Mouse (Mus musculus) neural tube, embryonic 11.5 days (tissue): ENCODE measurements around the gene St6gal1. TPM values are rescaled to one million over a fixed set of nuclear protein-coding genes. Genes with fewer than 3 reads are reported as not detected.

ENCODE experiments used
- ATAC-seq: fragments of 200-750 bp; cut with Nextera tagmentation; 2 replicates; pipeline ENCODE4 v1.8.0; 2017; ENCODE audit warnings: moderate number of reproducible peaks, mild to moderate bottlenecking, moderate TSS enrichment, moderate library complexity; ENCODE audit not compliant: insufficient read depth, low FRiP score, low TSS enrichment
- DNase-seq: peaks from one replicate; pipeline ENCODE4 v3.0.0-alpha.2; 2015; ENCODE audit warnings: low spot score
- H3K27ac ChIP-seq: fragments of 300-500 bp; sonication (generic); 2 replicates; pipeline ENCODE4 v1.5.1; 2014; ENCODE audit warnings: low read depth, mild to moderate bottlenecking, low read length
- H3K27me3 ChIP-seq: fragments of 300-500 bp; sonication (generic); 2 replicates; pipeline ENCODE4 v1.6.1; 2014; ENCODE audit warnings: mild to moderate bottlenecking, low read length, mixed read lengths; ENCODE audit not compliant: control insufficient read depth, insufficient read depth
- H3K36me3 ChIP-seq: fragments of 300-500 bp; sonication (generic); 2 replicates; pipeline ENCODE4 v1.6.1; 2014; ENCODE audit warnings: mild to moderate bottlenecking, low read length, moderate library complexity, mixed read lengths; ENCODE audit not compliant: control insufficient read depth, insufficient read depth
- H3K4me1 ChIP-seq: fragments of 300-500 bp; sonication (generic); 2 replicates; pipeline ENCODE4 v1.6.1; 2014; ENCODE audit warnings: low read length, mixed read lengths; ENCODE audit not compliant: control insufficient read depth, insufficient read depth
- H3K4me2 ChIP-seq: fragments of 300-500 bp; sonication (generic); 2 replicates; pipeline ENCODE4 v1.6.1; 2014; ENCODE audit warnings: low read depth, mild to moderate bottlenecking, moderate library complexity
- H3K4me3 ChIP-seq: fragments of 300-500 bp; sonication (generic); 2 replicates; pipeline ENCODE4 v1.5.1; 2014; ENCODE audit warnings: low read depth, low read length
- H3K9ac ChIP-seq: fragments of 300-500 bp; sonication (generic); 2 replicates; pipeline ENCODE4 v1.6.1; 2014; ENCODE audit warnings: mild to moderate bottlenecking, low read length
- H3K9me3 ChIP-seq: fragments of 300-500 bp; sonication (generic); 2 replicates; pipeline ENCODE4 v1.6.1; 2016; ENCODE audit warnings: low read length; ENCODE audit not compliant: control insufficient read depth
- WGBS: fragments of 180-500 bp; shearing (Covaris S2); extraction: QIAGEN DNeasy Blood & Tissue Kit; methylation state at CpG from one replicate; pipeline ENCODE4 v1.1.7; 2014; 5-methylcytosine and 5-hydroxymethylcytosine counted together
- polyA plus RNA-seq: library from polyadenylated mRNA; unstranded; fragments of >200 nt; fragmentation: Nextera tagmentation; extraction: Ambion mirVana; gene quantifications from 2 replicates; pipeline ENCODE4 v1.2.1, GENCODE M21; 2014

The St6gal1 gene
- polyA plus RNA-seq, 1 experiment from 2014 or later = 39.7 TPM

GRCm38 (mm10) chr16:23239583-23239982, 15.0 kb downstream of the St6gal1 start:
- ATAC-seq (no peak), DNase-seq (no peak)
- Histone ChIP-seq H3K27ac (no peak overlapping the region), H3K27me3 (no peaks in the 10 kb centered on the region), H3K9me3 (no peaks in the 10 kb centered on the region), H3K9ac (no peak overlapping the region), H3K4me1 (peaks cover 9% of the 10 kb centered on the region; the same call in 1 of the 2 replicates), H3K4me3 (no peak overlapping the region), H3K36me3 (no peaks in the 10 kb centered on the region; the same call in 1 of the 2 replicates), H3K4me2 (no peak overlapping the region)
- WGBS = 81% methylated on average over 6 of the region's 6 CpGs

- Histone ChIP-seq H3K4me3 (no peak overlapping the region), H3K27ac (no peak overlapping the region), H3K4me2 (no peak overlapping the region), H3K4me1 (peaks cover 9% of the 10 kb centered on the region; the same call in 1 of the 2 replicates), H3K27me3 (no peaks in the 10 kb centered on the region), H3K9me3 (no peaks in the 10 kb centered on the region), H3K36me3 (no peaks in the 10 kb centered on the region; the same call in 1 of the 2 replicates), H3K9ac (no peak overlapping the region)
- WGBS = 56% methylated on average over 13 of the region's 13 CpGs
- peak; percentile 38; the same call in 1 of the 2 replicates for ATAC-seq
- DNase-seq = peak; percentile 63
These were observed 15.8 kb downstream of the St6gal1 start for GRCm38 (mm10) chr16:23240049-23240949.

GRCm38 (mm10) chr16:23240950-23241259, 16.4 kb downstream of the St6gal1 start:
- Histone ChIP-seq H3K4me3 (no peak overlapping the region), H3K27me3 (no peaks in the 10 kb centered on the region), H3K27ac (no peak overlapping the region), H3K9me3 (no peaks in the 10 kb centered on the region), H3K36me3 (no peaks in the 10 kb centered on the region; the same call in 1 of the 2 replicates), H3K4me2 (no peak overlapping the region), H3K9ac (no peak overlapping the region), H3K4me1 (peaks cover 9% of the 10 kb centered on the region; the same call in 1 of the 2 replicates)
- ATAC-seq = no peak
- WGBS = 57% methylated on average over 5 of the region's 5 CpGs
- DNase-seq = no peak

- Histone ChIP-seq H3K9ac (no peak overlapping the region), H3K27ac (no peak overlapping the region), H3K4me3 (no peak overlapping the region), H3K27me3 (no peaks in the 10 kb centered on the region), H3K4me1 (peaks cover 9% of the 10 kb centered on the region; the same call in 1 of the 2 replicates), H3K9me3 (no peaks in the 10 kb centered on the region), H3K4me2 (no peak overlapping the region), H3K36me3 (no peaks in the 10 kb centered on the region; the same call in 1 of the 2 replicates)
- WGBS = 78% methylated on average over 5 of the region's 5 CpGs
- ATAC-seq = no peak
- DNase-seq = no peak
These were observed 19.3 kb downstream of the St6gal1 start for GRCm38 (mm10) chr16:23243726-23244425.

- 79% methylated on average over 7 of the region's 7 CpGs for WGBS
These were observed 19.9 kb downstream of the St6gal1 start for GRCm38 (mm10) chr16:23244486-23244885.

GRCm38 (mm10) chr16:23249285-23249684, 24.7 kb downstream of the St6gal1 start:
- Histone ChIP-seq H3K27me3 (no peaks in the 10 kb centered on the region), H3K27ac (no peak overlapping the region), H3K4me2 (no peak overlapping the region), H3K36me3 (no peaks in the 10 kb centered on the region), H3K9ac (no peak overlapping the region), H3K4me3 (no peak overlapping the region), H3K9me3 (no peaks in the 10 kb centered on the region), H3K4me1 (peaks cover 29% of the 10 kb centered on the region)
- ATAC-seq (no peak), DNase-seq (no peak)
- WGBS = 52% methylated on average over 4 of the region's 4 CpGs

More at GRCm38 (mm10) chr16:23244486-23244885, 19.9 kb downstream of the St6gal1 start:
- DNase-seq (no peak), ATAC-seq (no peak)
- no peak overlapping the region for H3K9ac ChIP-seq
- no peaks in the 10 kb centered on the region for H3K9me3 ChIP-seq
- H3K4me2 ChIP-seq = no peak overlapping the region
- no peaks in the 10 kb centered on the region; the same call in 1 of the 2 replicates for H3K36me3 ChIP-seq
- H3K4me3 ChIP-seq = no peak overlapping the region
- H3K4me1 ChIP-seq = peaks cover 9% of the 10 kb centered on the region; the same call in 1 of the 2 replicates
- no peak overlapping the region for H3K27ac ChIP-seq
- H3K27me3 ChIP-seq = no peaks in the 10 kb centered on the region

GRCm38 (mm10) chr16:23249762-23250161, 25.2 kb downstream of the St6gal1 start:
- Histone ChIP-seq H3K4me1 (peaks cover 29% of the 10 kb centered on the region), H3K36me3 (no peaks in the 10 kb centered on the region), H3K9me3 (no peaks in the 10 kb centered on the region), H3K9ac (no peak overlapping the region), H3K27ac (no peak overlapping the region), H3K27me3 (no peaks in the 10 kb centered on the region), H3K4me2 (no peak overlapping the region), H3K4me3 (no peak overlapping the region)
- DNase-seq (no peak), ATAC-seq (no peak)
- 57% methylated on average over 6 of the region's 6 CpGs for WGBS

GRCm38 (mm10) chr16:23250556-23251444, 26.3 kb downstream of the St6gal1 start:
- Histone ChIP-seq H3K4me3 (no peak overlapping the region), H3K27me3 (no peaks in the 10 kb centered on the region), H3K9me3 (no peaks in the 10 kb centered on the region), H3K4me1 (peaks cover 31% of the 10 kb centered on the region), H3K27ac (peak overlapping the region; percentile 74), H3K9ac (peak overlapping the region; percentile 39), H3K36me3 (no peaks in the 10 kb centered on the region), H3K4me2 (peak overlapping the region; percentile 6; the same call in 1 of the 2 replicates)
- 35% methylated on average over 15 of the region's 15 CpGs for WGBS
- ATAC-seq = 0 out of 2 replicates have a peak, but pooled peaks have one; percentile 35
- DNase-seq = no peak
